Mouse (Mus musculus): Measurements from ENCODE around the gene Vps13c.

Vps13c gene

DNA sequence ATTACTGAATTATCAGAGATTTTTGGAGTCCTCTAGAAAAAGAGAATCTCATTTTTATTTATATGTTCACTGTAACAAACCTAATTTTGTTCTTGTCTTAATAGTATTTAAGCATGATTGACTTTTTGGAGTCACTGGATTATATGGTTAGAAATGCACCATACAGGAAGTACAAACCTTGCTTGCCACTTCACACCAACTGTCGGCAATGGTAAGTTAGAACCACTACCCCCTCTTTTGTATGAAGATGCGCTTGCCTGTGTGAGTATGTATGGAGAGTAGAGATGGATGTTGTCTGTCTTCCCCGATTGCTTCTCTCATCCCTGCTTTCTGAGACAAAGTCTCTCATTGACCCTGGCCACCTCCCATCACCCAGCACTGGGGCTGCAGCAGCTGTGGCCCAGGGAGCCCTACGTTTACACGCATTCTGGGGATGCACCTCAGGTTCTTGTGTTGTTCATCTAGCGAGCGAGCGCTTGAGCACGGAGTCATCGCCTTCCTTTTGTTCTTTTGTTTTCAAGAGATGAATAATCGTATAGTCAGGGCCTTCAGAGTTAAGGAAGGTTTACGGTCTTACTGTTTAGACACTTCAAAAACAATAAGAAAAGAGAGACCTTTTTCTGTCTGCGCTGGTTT lies 43.3 kb downstream of the Vps13c start:
- no peak for DNase-seq (ENCODE audit: low spot score)

DNA sequence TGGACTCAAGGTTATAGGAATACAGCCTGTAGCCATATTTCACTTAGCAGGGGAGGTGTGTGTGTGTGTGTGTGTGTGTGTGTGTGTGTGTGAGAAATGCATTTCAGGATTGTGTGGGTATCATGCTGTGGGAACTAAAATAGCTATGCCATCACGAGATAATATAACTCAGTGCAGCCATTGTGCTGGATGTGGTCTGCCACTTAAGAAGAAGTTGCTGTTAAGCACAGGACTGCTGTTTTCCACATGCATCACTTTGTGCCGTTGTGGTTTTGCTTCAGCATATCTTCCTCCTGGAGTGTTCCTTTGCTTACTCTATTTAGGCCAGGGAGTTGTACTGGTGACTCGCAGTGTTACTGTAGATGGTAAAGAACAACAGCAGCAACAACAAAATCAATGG lies 43.9 kb downstream of the Vps13c start:
- no peak for DNase-seq (ENCODE audit: low spot score)

DNA sequence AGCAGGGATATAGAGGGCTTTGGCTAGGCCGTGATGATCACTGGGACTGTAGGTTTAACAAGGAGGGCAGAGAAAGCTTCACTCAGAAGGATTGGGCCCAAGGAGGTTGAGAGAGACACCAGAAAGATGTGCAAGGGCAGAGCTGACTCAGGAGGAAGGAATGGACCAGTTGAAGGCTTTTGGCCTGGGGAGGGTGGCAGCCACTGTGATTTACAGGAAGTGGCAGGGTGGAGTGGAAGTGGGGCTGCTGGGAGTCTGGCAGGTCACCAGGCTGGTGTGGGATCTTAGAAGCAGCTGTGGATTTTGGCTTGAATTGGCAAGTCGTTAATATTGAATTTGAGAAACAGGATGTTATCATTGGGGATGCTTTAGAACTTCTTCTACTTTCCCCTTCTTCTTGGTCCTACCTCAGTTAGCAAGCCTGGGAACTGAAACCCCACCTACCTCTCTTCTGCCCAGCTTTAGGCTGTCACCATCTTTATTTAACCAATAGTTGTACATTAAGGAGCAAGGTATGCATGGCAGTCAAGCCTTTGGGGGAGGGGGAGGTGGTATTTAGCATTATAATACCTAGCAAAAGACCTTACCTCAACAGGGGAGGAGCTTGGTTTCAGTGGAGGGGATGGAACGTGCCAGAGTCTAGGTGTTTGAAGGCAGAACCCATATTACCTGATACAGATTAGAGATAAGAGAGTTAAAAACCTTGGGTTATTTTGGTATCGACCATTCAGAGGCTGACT lies 47.0 kb downstream of the Vps13c start:
- no peak for DNase-seq (ENCODE audit: low spot score)

DNA sequence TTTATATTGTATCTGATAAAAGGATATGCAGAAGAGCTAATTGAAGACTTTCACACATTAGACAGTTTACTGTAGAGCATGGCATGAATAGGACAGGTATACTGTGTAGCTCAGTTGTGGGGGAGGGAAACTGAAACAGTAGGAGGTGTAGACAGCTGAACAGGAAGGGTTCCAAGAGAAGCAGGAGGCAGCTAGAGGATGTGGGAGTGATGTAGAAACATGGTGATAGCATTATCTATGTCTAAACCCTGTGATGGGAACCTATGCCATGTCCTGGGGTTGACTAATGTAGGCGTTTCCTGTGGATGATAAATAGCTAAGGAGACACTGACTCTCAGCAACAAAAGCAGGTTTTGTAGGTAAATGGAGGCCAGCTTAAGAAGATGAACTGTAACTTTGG lies 53.3 kb downstream of the Vps13c start:
- no peak for DNase-seq (ENCODE audit: low spot score)

DNA sequence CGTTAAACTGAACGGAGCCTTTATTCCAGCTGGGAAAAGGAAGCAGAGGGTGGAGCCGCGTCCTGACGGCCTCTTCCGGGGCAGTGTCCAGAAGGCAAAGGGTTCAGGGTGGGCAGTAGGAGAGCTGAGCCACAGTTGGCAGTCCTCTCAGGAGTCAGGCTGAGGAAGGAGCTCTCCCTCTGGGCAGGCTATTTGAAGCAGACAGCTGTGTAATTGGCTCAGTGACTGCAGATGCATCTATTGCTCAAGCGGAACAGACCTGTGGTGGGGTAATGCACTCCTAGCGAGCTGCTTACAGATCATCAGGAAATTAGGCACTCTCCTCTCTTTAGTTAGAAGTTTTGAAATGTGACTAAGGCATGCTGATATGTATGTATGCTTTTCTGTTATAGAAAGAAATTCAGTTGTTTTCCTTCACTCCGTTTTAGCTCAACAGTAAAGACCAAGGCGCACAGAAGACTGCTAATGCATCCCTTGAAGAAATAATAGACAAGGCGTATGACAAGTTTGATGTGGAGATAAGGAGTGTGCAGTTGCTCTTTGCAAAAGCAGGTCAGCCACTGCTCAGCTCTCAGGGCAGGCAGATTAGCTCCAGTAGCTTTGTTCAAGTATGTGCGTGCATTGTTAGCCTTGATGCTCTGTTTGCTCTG lies 56.6 kb downstream of the Vps13c start:
- no peak for DNase-seq (ENCODE audit: low spot score)

DNA sequence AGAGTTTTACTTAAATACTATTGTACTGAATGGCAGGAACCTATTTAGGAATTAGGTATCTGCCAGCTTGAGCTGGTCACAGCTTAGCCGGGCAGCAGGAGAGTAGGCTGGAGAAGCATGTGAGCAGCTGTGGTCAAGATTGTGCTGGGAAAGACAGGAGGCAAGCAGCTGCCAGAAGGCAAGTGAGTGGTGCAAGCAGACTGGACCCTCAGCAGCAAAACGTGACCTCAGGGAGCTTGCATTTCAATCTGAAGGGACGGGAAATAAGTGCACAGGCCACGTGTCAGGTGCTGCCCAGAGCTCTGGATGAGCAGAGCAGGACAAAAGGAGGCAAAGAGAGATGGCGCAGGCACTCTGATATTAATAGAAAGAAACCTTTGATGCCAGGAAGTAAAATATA lies 60.2 kb downstream of the Vps13c start:
- no peak for DNase-seq (ENCODE audit: low spot score)

DNA sequence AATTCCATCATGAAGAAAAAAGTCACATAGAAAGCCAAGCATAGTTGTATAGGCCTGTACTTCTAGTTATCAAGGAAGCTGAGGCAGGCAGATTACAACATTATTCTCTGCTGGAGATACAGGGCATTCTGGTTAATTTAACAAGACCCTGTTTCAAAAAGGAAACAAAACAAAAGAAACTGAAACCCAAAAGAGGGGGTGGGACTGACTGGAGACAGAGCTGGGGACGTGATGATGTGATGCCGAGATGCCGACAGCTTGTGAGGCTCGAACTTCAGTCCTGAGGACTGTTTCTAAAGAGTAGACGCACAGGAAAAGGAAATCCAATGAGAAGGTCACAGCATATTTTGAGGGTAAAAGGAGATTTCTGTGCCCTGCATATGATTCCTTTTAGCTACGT lies 64.2 kb downstream of the Vps13c start:
- no peak for DNase-seq (ENCODE audit: low spot score)

DNA sequence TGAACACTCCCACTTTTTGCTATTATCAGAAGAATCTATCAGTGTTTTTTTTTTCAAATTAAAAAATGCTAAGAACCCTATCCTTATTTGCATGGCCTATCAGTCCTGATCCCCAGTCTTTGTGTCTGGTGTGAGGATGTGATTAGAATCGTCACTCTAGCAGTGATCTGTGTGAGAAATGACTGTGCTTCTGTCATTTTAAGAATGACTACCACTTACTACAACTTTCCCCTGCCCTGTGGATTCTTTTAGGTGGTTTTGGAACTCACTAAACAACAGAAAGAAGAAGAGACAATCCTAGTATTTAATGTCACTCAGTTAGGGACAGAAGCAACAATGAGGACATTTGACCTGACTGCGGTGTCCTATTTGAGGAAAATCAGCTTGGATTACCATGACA lies 65.3 kb downstream of the Vps13c start:
- no peak for DNase-seq (ENCODE audit: low spot score)

DNA sequence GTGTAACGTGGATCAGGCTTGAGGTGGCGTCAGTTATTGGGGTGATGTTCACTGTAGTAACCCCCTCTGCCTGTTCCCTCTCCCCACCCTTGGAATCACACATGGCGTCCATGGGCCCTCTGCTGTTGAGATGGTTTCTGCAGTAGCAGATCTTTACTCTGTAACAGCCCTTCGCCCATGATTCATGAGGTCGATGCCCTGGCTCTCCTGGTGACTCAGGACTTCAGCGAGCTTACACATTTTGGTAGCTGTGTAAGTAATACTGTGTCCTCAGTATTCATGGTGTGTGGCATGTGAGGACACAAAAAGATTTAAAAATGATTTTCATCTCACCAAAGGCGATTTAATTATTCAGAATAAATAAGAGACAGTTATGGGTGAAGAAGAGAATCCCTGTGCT lies 74.5 kb downstream of the Vps13c start:
- no peak for DNase-seq (ENCODE audit: low spot score)

DNA sequence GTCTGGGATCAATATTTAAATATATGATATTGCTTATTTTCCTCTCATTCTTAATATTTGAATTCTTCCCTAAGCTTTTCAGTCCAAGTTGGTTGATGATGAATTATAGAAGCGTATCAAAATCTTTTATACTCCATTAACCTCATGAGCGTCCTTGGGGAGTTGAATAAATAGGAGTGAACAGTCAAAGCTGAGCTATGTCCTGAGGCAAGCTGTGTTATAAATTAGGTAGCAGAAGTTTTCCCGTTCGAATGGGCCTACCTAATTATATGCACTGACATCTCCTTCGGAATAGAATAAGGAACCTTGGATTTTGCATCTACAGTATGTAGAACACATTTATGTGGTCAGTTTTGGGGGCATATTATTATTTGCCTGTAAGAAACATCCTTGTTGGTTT lies 82.2 kb downstream of the Vps13c start:
- no peak for DNase-seq (ENCODE audit: low spot score)

DNA sequence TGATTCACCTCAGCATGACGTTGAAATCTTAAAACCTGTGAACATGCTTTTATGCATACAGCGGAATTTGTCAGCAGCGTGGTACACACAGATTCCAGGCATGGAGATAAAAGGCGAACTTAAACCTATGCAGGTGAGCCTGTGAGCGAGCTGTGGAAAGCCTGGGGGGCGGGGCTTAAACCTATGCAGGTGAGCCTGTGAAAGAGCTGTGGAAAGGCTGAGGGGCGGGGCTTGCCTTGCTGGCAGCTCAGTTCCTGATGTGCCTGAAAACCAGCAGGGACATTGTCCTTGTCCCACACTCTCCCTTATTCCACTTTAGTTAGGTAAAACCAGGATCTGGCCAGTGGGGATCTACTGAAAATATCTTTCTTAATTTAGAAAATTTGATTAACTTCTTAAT lies 90.4 kb downstream of the Vps13c start:
- no peak for DNase-seq (ENCODE audit: low spot score)

DNA sequence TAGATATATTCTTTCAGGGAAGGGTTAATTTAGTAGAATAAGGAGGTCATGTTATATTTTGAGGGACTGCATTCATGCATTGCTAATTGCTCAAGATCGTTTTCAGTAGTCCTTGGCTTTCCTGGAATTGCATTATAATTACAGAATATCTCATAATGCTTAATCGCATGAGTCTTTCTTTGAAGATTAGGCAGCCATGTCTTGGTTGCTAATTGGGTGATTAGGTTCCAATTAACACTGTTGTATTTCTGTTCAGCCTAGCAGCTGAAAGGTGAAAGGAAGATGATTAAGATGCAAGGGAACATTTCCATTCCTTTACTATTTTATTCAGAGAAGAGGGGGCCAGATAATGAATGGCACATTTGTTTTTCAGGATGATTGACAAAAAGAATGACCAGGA lies 97.1 kb downstream of the Vps13c start:
- DNase-seq (ENCODE audit: low spot score): no peak

DNA sequence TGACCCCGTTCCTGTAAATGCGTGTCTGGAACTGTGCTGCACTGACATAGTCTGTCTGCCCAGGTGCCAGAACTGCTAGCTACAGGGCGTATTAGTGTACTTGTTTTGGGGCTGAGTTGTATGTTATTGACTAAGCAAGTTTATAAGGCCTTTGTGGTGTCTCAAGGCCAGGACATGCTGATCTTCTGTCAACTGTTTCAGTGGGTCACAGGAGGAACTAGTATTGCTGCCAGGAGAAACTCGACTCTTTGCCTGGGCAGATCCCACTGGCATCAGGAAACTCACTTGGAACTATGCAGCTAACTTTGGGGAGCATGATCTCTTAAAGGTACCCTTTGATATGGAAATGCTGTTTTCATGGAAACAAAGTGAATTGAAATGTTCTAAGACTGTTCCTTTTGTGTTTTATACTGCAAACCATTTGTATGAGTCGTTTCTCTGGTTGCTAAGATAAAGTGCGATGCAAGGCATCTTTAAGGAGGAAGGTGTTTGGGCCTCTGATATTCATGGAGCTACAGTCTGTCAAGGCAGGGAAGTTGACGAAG lies 115.3 kb downstream of the Vps13c start:
- no peak for DNase-seq (ENCODE audit: low spot score)

DNA sequence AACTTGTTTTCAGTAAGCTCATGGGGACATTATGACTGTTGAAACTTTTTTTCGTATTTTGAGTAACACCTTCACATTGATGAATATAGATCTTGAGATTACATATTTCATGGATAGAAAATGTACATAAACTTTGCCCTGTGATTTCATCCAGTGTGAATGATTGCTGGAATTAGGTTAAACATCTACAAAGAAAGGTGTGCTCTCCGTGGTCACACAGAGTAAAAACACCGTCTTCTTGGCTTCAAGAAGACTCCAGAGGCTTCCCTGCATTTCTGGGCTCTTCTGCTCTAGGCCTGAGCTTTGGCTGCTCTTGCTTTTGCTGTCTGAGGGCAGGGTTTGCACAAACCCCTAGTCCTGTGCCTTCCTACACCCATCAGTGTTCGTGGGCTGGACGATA lies 121.8 kb downstream of the Vps13c start:
- no peak for DNase-seq (ENCODE audit: low spot score)

DNA sequence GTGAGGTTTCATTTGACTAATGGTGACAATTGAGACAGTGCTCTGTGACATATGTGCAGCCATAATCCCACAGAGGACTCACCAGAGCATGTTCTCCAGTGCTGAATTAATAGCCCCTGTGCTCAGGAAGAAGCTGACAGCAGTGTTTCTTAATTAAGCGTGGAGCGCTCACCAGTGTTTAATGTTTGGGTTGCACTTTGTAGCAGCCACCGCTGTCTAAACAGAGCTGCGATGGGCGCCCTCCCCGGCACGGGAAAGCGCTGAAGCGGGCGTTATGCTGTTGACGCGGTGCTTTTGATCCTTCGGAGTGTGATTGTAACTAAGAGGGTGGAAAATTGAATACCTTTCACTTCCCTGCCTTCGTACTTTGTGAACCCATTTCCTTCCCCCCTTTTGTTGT lies 125.7 kb downstream of the Vps13c start:
- no peak for DNase-seq (ENCODE audit: low spot score)

DNA sequence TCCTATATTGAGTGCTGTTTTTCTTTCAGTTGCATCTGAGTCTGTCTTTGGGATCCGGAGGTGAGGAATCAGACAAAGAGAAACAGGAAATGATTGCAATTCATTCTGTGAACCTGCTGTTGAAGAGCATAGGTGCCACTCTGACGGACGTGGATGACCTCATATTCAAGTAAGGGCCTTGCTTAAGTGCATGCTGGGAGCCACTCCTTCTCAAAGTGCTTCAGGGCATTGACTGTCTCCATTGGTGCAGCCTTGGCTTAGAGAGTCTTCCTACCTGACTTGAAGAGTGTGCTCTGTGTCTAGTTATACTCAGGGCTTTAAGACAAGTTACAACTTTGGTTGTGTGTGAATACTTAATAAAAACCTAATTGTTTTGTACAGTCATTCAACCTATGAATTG lies 126.8 kb downstream of the Vps13c start:
- DNase-seq (ENCODE audit: low spot score): no peak

DNA sequence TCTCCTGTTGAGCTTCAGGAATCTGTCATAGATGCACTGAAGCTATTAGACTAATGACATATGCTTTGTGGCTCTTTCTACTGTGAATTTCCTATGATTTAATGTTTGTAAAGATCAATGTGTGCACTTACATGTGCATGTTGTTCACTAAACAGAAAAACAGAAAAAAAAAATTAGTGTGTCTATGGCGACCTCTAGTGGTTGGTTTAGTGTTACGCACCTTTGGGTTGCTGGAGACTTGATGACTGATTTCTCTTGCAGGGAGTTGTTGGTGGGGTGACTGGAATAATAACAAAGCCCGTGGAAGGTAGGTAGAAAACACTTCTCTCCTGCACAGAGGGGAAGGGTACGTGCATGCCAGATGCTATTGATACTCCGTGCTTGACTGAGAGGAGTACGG lies 133.3 kb downstream of the Vps13c start:
- DNase-seq (ENCODE audit: low spot score): no peak

DNA sequence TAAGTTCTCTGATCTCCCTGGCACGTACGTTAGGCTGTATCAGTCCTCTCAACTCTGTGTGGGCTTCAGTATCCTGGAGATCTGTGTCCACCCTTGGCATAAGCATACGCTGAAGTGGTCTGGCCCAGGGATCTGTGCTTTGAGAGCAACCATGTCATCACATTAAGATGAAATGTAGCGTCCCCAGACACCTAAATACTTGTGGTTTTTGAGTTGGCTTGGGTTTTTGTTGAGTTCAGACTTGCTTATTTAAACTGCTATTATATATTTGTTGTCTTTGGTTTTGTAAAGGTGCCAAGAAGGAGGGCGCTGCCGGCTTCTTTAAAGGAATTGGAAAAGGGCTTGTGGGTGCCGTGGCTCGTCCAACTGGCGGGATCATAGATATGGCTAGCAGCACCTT lies 135.3 kb downstream of the Vps13c start:
- no peak for DNase-seq (ENCODE audit: low spot score)

DNA sequence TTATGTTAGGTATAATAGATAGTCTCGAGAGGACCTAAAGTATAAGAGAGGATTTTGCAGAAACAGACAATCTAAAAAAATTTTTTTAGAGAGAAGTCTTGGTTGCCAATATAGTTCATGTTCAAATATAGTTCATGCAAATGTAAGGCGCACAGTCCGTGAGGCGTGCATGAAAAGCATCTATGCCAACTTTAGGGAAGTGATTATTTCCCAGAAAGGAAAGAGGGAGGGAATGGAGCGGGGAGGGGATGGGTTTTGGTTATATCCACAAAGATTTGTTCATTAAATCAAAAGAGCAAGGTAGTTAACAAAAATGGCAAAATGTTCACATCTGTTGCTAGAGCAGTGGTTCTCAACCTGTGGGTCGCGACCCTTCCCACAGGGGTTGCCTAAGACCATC lies 166.4 kb downstream of the Vps13c start:
- DNase-seq (ENCODE audit: low spot score): no peak

DNA sequence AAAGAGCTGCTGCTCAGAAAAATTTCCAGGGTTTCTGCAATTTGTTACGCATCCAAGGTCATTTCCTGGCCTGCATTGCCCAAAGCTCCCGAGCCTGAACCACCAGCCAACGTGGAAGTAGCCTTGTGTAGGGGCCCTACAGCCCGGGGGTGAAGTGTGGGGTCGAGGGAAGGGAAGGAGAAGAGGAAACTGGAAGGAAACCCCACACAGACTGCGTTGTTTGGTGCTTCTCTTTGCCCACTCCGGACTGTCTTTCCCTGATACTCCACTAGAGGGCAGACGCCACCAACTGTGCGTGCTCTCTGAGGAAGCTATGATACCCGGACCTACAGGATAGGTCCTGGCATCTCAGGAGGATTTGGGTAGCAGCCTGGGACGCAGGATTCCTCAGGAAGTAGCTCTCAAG lies 174.8 kb downstream of the Vps13c start:
- peak; percentile 9 for DNase-seq (ENCODE audit: low spot score)

DNA sequence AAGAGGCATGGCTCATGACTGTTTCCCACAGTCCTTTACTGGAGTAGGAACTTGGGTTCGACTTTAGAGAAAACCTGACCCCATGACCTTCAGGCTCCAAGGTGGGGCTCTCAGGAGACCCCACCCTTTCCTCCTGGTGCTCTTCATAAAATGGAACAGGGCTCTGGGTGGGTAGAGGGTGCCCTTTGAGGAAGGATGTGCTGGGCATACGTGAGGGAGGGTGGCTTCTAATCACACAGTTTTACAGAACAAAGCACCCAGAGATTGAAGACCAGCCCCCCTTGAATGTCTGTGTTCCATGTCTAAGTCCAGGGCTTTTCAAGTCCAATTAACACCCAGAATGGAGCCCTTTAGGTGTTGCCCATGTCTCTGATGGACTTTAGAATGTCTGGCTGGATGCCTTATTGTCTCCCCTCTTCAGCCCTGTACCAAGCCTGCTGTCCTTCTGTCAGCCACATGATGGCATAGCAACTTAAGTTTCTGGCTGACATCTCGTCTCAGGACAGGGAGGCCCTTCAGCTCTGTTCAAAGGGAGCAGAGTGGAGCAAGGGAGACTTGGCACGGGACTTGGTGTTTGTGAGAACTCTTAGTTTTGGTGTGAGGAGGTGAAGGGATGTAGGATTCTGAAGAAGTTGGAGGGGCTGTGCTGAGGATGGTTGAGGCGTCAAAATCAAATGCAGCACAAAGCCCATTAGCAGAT lies 176.2 kb downstream of the Vps13c start:
- no peak for DNase-seq (ENCODE audit: low spot score)

DNA sequence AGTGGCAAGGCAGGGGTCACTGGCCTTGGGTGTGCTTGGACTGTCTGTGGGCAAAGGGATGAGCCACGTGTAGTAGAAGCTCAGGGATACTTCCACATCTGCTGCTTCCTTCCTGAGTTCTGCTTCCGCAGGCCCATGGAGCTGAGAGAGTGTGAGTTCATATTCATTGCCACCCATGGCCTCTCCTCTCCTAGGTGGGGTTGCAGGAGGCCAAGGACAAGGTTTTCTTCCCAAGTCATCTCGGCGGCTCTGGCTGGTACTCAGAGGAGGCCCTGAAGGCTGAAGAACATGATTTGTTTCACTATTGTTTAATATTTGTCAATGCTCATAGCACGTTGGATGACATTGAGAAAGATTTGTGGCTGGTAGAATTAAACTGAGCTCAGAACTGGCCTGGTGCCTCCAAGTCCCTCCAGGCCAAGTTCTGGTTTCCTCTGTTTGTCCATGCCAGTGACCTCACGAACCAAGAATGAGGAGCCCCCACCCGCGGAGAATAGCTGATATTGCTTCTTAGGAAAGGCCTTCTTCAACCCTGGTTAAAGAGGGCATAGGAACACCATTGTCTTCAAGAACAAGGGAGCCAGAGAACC lies 180.7 kb downstream of the Vps13c start:
- no peak for DNase-seq (ENCODE audit: low spot score)

Data from spleen, adult 12 weeks (tissue).